Mouse (Mus musculus) forebrain, embryonic 15.5 days (tissue): ENCODE results near the gene Tmem106c. TPM values are rescaled to one million over a fixed set of nuclear protein-coding genes. Genes with fewer than 3 reads are reported as not detected.

Experiments used
- ATAC-seq: fragments of 200-750 bp; cut with Nextera tagmentation; replicated peaks from 2 replicates; pipeline ENCODE4 v1.8.0; 2017; ENCODE audit warnings: mild to moderate bottlenecking, moderate TSS enrichment, moderate library complexity
- H3K27ac ChIP-seq: fragments of 300-500 bp; sonication (generic); replicated peaks from 2 replicates; pipeline ENCODE4 v1.5.1; 2015; ENCODE audit warnings: mild to moderate bottlenecking, inconsistent platforms
- H3K27me3 ChIP-seq: fragments of 300-500 bp; sonication (generic); 2 replicates; pipeline ENCODE4 v1.6.1; 2015; ENCODE audit warnings: inconsistent platforms
- H3K36me3 ChIP-seq: fragments of 300-500 bp; sonication (generic); 2 replicates; pipeline ENCODE4 v1.6.1; 2015; ENCODE audit warnings: mild to moderate bottlenecking, inconsistent platforms
- H3K4me1 ChIP-seq: fragments of 300-500 bp; sonication (generic); 2 replicates; pipeline ENCODE4 v1.6.1; 2015; ENCODE audit warnings: inconsistent platforms
- H3K4me2 ChIP-seq: fragments of 300-500 bp; sonication (generic); replicated peaks from 2 replicates; pipeline ENCODE4 v1.6.1; 2015; ENCODE audit warnings: mild to moderate bottlenecking, inconsistent platforms
- H3K4me3 ChIP-seq: fragments of 300-500 bp; sonication (generic); 2 replicates; pipeline ENCODE4 v1.5.1; 2015; ENCODE audit warnings: mild to moderate bottlenecking, inconsistent platforms
- H3K9ac ChIP-seq: fragments of 300-500 bp; sonication (generic); replicated peaks from 2 replicates; pipeline ENCODE4 v1.6.1; 2015; ENCODE audit warnings: mild to moderate bottlenecking, inconsistent platforms
- H3K9me3 ChIP-seq: fragments of 300-500 bp; sonication (generic); 2 replicates; pipeline ENCODE4 v1.6.1; 2016; ENCODE audit warnings: inconsistent platforms
- WGBS: fragments of 180-500 bp; shearing (Covaris S2); methylation state at CpG from one replicate; pipeline ENCODE4 v1.1.7; 2015; ENCODE audit warnings: mixed read lengths; 5-methylcytosine and 5-hydroxymethylcytosine counted together
- polyA plus RNA-seq: library from polyadenylated mRNA; unstranded; fragments of >200 nt; fragmentation: Nextera tagmentation; extraction: Ambion mirVana; gene quantifications from 2 replicates; pipeline ENCODE4 v1.2.1, GENCODE M21; 2015

Tmem106c gene
- polyA plus RNA-seq, 1 experiment from 2014 or later: 66.2 TPM

- WGBS: 64% methylated on average over 1 of the region's 1 CpGs
- no peaks in the 10 kb centered on the region for H3K9me3 ChIP-seq
- H3K27me3 ChIP-seq: no peaks in the 10 kb centered on the region
- H3K9ac ChIP-seq: no peak overlapping the region
- H3K4me2 ChIP-seq: no peak overlapping the region
- no peaks in the 10 kb centered on the region for H3K4me1 ChIP-seq
- no peak overlapping the region for H3K4me3 ChIP-seq
- ATAC-seq: no peak
- no peaks in the 10 kb centered on the region for H3K36me3 ChIP-seq
- H3K27ac ChIP-seq: no peak overlapping the region
Observed at GRCm38 (mm10) chr15:97955286-97955685, 8.7 kb upstream of the Tmem106c start.

DNA sequence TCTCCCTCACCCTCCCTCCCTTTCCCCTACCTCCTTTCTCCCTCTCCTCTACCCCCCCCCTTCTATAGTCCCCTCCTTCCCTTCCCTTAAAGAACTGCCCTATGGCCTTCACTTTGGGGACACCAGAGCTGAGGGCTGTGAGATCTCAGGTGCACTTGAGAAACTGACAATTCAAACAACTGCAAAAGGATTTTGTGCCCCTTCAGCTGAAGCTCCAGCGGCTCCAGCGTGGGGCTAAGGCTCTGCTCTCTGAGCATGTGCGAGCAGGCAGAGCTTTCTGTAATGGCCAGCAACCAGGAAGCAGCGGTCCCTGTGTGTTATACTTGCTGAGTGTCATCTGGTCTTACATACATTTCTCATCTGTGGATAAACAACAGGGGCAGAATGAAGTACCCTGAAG is 8.3 kb upstream of the Tmem106c start:
- Histone ChIP-seq H3K9me3 (no peaks in the 10 kb centered on the region), H3K4me2 (no peak overlapping the region), H3K27ac (no peak overlapping the region), H3K4me1 (no peaks in the 10 kb centered on the region), H3K9ac (no peak overlapping the region), H3K27me3 (no peaks in the 10 kb centered on the region), H3K36me3 (no peaks in the 10 kb centered on the region), H3K4me3 (no peak overlapping the region)
- no peak for ATAC-seq
- WGBS: 20% methylated on average over 4 of the region's 4 CpGs

DNA sequence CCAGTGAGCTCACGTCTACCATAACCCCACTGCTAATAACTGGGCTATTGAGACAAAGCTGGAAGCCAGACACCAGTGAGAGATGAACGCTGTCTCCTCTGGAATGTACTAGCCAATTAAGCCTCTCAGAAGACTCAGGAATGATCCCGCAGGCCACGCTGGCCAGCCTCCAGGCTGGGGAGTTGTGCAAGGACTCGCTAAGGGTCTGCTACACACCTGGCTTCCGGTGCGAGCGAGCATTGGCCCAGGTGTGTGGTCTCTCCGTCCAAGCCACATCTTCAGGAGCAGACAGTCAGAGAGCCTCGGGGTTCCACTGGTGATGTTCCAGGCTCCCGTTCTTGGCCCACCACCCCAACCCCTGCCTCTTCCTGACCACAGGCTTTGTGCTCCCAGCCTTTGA is 7.6 kb upstream of the Tmem106c start:
- Histone ChIP-seq H3K9ac (no peak overlapping the region), H3K4me1 (no peaks in the 10 kb centered on the region), H3K4me2 (no peak overlapping the region), H3K27ac (no peak overlapping the region), H3K36me3 (no peaks in the 10 kb centered on the region), H3K27me3 (no peaks in the 10 kb centered on the region), H3K4me3 (no peak overlapping the region), H3K9me3 (no peaks in the 10 kb centered on the region)
- no peak for ATAC-seq
- WGBS: 59% methylated on average over 11 of the region's 11 CpGs

DNA sequence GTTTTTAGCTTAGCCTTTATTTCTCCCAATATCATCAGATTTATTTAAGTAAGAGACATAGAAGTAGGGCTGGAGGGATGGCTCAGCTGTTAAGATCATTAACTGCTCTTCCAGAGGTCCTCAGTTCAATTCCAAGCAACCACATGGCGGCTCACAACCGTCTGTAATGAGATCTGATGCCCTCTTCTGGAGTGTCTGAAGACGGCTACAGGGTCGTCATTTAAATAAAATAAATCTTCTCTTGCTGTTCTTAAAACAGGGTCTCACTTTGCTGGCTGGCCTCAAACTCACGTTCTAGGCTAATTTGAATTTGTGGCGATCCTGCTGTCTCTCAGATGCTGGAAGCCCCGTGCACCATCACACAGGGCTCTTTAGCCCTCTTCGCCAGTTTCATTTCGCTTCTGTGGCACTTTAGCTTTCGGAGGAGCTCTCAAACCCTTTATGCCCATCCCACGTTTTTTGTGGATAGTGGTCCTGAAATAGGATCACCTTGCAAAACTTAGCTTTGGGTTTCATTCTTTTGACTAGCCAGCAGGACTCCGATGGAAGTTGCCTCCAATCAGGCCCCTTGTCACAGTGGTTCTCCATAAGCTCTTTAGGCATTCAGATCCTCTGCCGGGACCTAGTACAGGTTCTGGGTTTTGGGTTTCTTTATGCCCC is 541 bp upstream of the Tmem106c start:
- no peaks in the 10 kb centered on the region for H3K36me3 ChIP-seq
- peak overlapping the region; percentile 54; the same call in 1 of the 2 replicates for H3K27ac ChIP-seq
- H3K4me2 ChIP-seq: peak overlapping the region; percentile 85
- 7% methylated on average over 13 of the region's 13 CpGs for WGBS
- H3K4me3 ChIP-seq: peak overlapping the region; percentile 83
- peaks cover 12% of the 10 kb centered on the region for H3K4me1 ChIP-seq
- H3K9ac ChIP-seq: peak overlapping the region; percentile 54
- ATAC-seq: no peak
- H3K9me3 ChIP-seq: no peaks in the 10 kb centered on the region
- H3K27me3 ChIP-seq: no peaks in the 10 kb centered on the region

GRCm38 (mm10) chr15:97964836-97965187 is 812 bp downstream of the Tmem106c start:
- Histone ChIP-seq H3K4me2 (peak overlapping the region; percentile 85), H3K9me3 (no peaks in the 10 kb centered on the region), H3K9ac (peak overlapping the region; percentile 85), H3K36me3 (no peaks in the 10 kb centered on the region), H3K4me1 (peaks cover 12% of the 10 kb centered on the region), H3K27me3 (no peaks in the 10 kb centered on the region), H3K27ac (peak overlapping the region; percentile 87), H3K4me3 (peak overlapping the region; percentile 83)
- WGBS: 13% methylated on average over 7 of the region's 7 CpGs
- peak; percentile 18; the same call in 1 of the 2 replicates for ATAC-seq

GRCm38 (mm10) chr15:97965311-97966045 is 1.5 kb downstream of the Tmem106c start:
- Histone ChIP-seq H3K9ac (no peak overlapping the region; the same call in 1 of the 2 replicates), H3K4me2 (peak overlapping the region; percentile 85), H3K9me3 (no peaks in the 10 kb centered on the region), H3K4me1 (peaks cover 12% of the 10 kb centered on the region), H3K27me3 (no peaks in the 10 kb centered on the region), H3K27ac (no peak overlapping the region), H3K36me3 (no peaks in the 10 kb centered on the region), H3K4me3 (peak overlapping the region; percentile 83)
- WGBS: 58% methylated on average over 17 of the region's 17 CpGs
- no peak for ATAC-seq

DNA sequence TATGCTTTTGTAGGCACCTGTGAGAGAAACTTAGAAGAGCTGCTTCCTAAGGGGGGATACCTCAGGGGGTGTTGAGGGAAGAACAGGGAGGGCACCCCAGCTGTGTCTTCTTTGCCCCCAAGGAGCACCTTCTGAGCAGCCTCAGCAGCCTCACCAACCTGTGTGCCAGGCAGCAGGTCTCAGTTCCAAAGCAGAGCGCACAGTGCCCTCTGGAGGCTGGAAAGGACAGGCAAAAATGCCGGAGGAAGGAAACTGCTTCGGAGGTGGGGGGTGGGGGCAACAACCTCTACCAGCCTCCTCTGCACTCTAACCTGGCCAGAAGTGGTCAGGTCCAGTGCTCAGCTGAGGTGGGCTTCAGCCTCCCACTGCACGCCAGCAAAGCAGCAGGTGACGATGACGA is 6.3 kb downstream of the Tmem106c start:
- no peak overlapping the region for H3K4me2 ChIP-seq
- H3K9ac ChIP-seq: no peak overlapping the region
- H3K36me3 ChIP-seq: no peaks in the 10 kb centered on the region
- no peak overlapping the region for H3K27ac ChIP-seq
- 33% methylated on average over 6 of the region's 6 CpGs for WGBS
- no peak overlapping the region for H3K4me3 ChIP-seq
- H3K9me3 ChIP-seq: no peaks in the 10 kb centered on the region
- ATAC-seq: peak; percentile 43; the same call in 1 of the 2 replicates
- peaks cover 8% of the 10 kb centered on the region for H3K4me1 ChIP-seq
- H3K27me3 ChIP-seq: no peaks in the 10 kb centered on the region

DNA sequence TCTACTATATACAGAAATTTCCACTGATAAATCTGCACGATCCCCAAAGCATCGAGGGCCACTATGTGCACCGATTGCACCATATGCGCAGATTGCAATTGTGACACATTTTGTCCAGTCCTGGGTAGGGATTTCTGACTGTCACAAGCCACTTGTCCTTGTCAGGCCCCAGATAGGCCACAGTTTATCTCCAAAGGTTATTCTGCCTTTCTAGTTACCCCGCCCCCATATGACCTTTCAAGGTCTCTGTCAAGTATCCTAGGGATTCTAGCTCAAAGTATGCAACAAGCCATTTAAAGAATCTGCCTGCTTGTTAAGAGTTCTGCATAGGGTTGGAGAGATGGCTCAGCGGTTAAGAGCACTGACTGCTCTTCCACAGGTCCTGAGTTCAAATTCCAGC is 8.6 kb downstream of the Tmem106c start:
- no peak for ATAC-seq
- Histone ChIP-seq H3K27ac (no peak overlapping the region), H3K9ac (no peak overlapping the region), H3K4me2 (no peak overlapping the region), H3K4me3 (no peak overlapping the region), H3K36me3 (no peaks in the 10 kb centered on the region), H3K27me3 (no peaks in the 10 kb centered on the region), H3K4me1 (0 out of 2 replicates have a peak, but pooled peaks cover 4% of the 10 kb centered on the region), H3K9me3 (no peaks in the 10 kb centered on the region)
- 97% methylated on average over 6 of the region's 6 CpGs for WGBS

- 22% methylated on average over 11 of the region's 11 CpGs for WGBS
- Histone ChIP-seq H3K4me3 (no peak overlapping the region), H3K4me2 (no peak overlapping the region), H3K27me3 (no peaks in the 10 kb centered on the region), H3K9me3 (no peaks in the 10 kb centered on the region), H3K27ac (no peak overlapping the region), H3K9ac (no peak overlapping the region), H3K4me1 (0 out of 2 replicates have a peak, but pooled peaks cover 4% of the 10 kb centered on the region), H3K36me3 (no peaks in the 10 kb centered on the region)
- no peak for ATAC-seq
Observed at GRCm38 (mm10) chr15:97973248-97974005, 9.4 kb downstream of the Tmem106c start.

GRCm38 (mm10) chr15:97981560-97981959 is 17.6 kb downstream of the Tmem106c start:
- 93% methylated on average over 6 of the region's 6 CpGs for WGBS
- Histone ChIP-seq H3K4me1 (no peaks in the 10 kb centered on the region), H3K4me2 (no peak overlapping the region), H3K9me3 (no peaks in the 10 kb centered on the region), H3K36me3 (peaks cover 15% of the 10 kb centered on the region), H3K27ac (no peak overlapping the region), H3K9ac (no peak overlapping the region), H3K4me3 (no peak overlapping the region), H3K27me3 (no peaks in the 10 kb centered on the region)
- no peak for ATAC-seq

DNA sequence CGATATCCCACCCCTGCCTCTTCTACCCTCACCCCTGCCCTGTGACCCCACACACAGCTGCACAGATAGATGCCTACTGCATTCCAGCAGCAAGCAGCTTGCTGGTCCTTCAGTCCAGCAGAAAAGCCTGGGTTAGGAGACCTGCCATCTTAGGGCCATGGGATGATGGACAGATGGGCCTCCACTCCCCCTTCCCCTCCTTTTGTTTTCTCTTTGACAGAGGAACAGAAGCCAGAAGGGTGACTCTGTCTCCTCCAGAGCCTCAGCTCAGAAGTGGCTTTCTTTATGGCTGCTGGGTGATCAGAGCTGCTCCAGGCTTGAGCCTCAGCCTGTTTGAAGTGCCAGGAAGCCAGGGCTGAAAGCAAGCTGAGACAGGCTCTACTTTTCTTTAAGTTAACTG is 25.5 kb downstream of the Tmem106c start:
- Histone ChIP-seq H3K36me3 (no peaks in the 10 kb centered on the region), H3K9ac (no peak overlapping the region), H3K27me3 (no peaks in the 10 kb centered on the region), H3K27ac (peak overlapping the region; percentile 38), H3K4me1 (peaks cover 44% of the 10 kb centered on the region), H3K4me3 (no peak overlapping the region), H3K4me2 (no peak overlapping the region), H3K9me3 (no peaks in the 10 kb centered on the region)
- 7% methylated on average over 1 of the region's 1 CpGs for WGBS
- no peak for ATAC-seq

DNA sequence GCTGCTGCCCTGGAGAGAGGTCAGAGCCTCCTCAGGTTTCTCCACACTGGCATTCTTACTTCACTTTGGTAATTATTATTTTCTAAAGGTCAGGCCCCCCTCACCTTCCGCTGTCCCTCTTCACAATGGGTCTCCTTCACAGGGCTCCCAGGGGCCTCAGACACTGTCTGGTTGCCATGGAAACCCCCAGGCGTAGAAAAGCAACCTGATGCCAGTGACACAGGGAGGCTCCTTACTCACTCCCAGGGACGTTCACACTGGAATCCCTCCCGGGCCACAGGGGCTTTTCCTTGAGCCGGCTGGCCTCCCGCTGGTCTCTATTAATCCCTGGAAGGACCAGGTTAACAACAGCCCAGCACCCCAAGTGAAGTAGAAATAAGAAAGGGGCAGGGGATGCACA is 26.1 kb downstream of the Tmem106c start:
- Histone ChIP-seq H3K27me3 (no peaks in the 10 kb centered on the region), H3K27ac (peak overlapping the region; percentile 38), H3K4me3 (no peak overlapping the region), H3K4me2 (peak overlapping the region; percentile 37), H3K4me1 (peaks cover 44% of the 10 kb centered on the region), H3K36me3 (no peaks in the 10 kb centered on the region), H3K9ac (0 out of 2 replicates have a peak overlapping the region, but pooled peaks have one; percentile 6), H3K9me3 (no peaks in the 10 kb centered on the region)
- WGBS: under 1% methylated on average over 6 of the region's 6 CpGs
- no peak for ATAC-seq
